Mouse (Mus musculus) intestine, embryonic 15.5 days (tissue): ENCODE measurements around the gene Clpsl2. TPM values are rescaled to one million over a fixed set of nuclear protein-coding genes. Genes with fewer than 3 reads are reported as not detected.

Experiments
- ATAC-seq: fragments of 200-750 bp; cut with Nextera tagmentation; 2 replicates; pipeline ENCODE4 v1.8.0; 2017; ENCODE audit warnings: moderate TSS enrichment, moderate library complexity
- H3K27ac ChIP-seq: fragments of 300-500 bp; sonication (generic); 2 replicates; pipeline ENCODE4 v1.5.1; 2015; ENCODE audit warnings: mild to moderate bottlenecking, inconsistent platforms
- H3K27me3 ChIP-seq: fragments of 300-500 bp; sonication (generic); replicated peaks from 2 replicates; pipeline ENCODE4 v1.6.1; 2015; ENCODE audit warnings: inconsistent platforms
- H3K36me3 ChIP-seq: fragments of 300-500 bp; sonication (generic); 2 replicates; pipeline ENCODE4 v1.6.1; 2015; ENCODE audit warnings: inconsistent platforms
- H3K4me1 ChIP-seq: fragments of 300-500 bp; sonication (generic); replicated peaks from 2 replicates; pipeline ENCODE4 v1.6.1; 2015; ENCODE audit warnings: inconsistent platforms
- H3K4me2 ChIP-seq: fragments of 300-500 bp; sonication (generic); replicated peaks from 2 replicates; pipeline ENCODE4 v1.6.1; 2015; ENCODE audit warnings: mild to moderate bottlenecking, inconsistent platforms
- H3K4me3 ChIP-seq: fragments of 300-500 bp; sonication (generic); replicated peaks from 2 replicates; pipeline ENCODE4 v1.5.1; 2015; ENCODE audit warnings: inconsistent platforms
- H3K9ac ChIP-seq: fragments of 300-500 bp; sonication (generic); 2 replicates; pipeline ENCODE4 v1.6.1; 2015; ENCODE audit warnings: inconsistent platforms
- H3K9me3 ChIP-seq: fragments of 300-500 bp; sonication (generic); 2 replicates; pipeline ENCODE4 v1.6.1; 2016; ENCODE audit warnings: inconsistent platforms
- WGBS: fragments of 180-500 bp; shearing (Covaris S2); methylation state at CpG from one replicate; pipeline ENCODE4 v1.1.7; 2015; 5-methylcytosine and 5-hydroxymethylcytosine counted together
- polyA plus RNA-seq: library from polyadenylated mRNA; unstranded; fragments of >200 nt; fragmentation: Nextera tagmentation; extraction: Ambion mirVana; gene quantifications from 2 replicates; pipeline ENCODE4 v1.2.1, GENCODE M21; 2015

The Clpsl2 gene
- polyA plus RNA-seq, 1 experiment from 2014 or later = not detected

GRCm38 (mm10) chr17:28523355-28524008 lies 25.7 kb upstream of the Clpsl2 start:
- Histone ChIP-seq H3K27ac (peak overlapping the region; percentile 92), H3K4me2 (peak overlapping the region; percentile 99), H3K9me3 (no peaks in the 10 kb centered on the region), H3K4me3 (peak overlapping the region; percentile 69), H3K4me1 (peaks cover 27% of the 10 kb centered on the region), H3K9ac (peak overlapping the region; percentile 54), H3K36me3 (no peaks in the 10 kb centered on the region), H3K27me3 (no peaks in the 10 kb centered on the region)
- 12% methylated on average over 28 of the region's 28 CpGs for WGBS
- ATAC-seq = no peak

GRCm38 (mm10) chr17:28524009-28524695 lies 25.1 kb upstream of the Clpsl2 start:
- H3K4me3 ChIP-seq = 0 out of 2 replicates have a peak overlapping the region, but pooled peaks have one; percentile 69
- no peaks in the 10 kb centered on the region for H3K9me3 ChIP-seq
- peaks cover 20% of the 10 kb centered on the region for H3K4me1 ChIP-seq
- H3K9ac ChIP-seq = no peak overlapping the region
- no peaks in the 10 kb centered on the region for H3K36me3 ChIP-seq
- H3K4me2 ChIP-seq = peak overlapping the region; percentile 99
- WGBS = 83% methylated on average over 23 of the region's 23 CpGs
- ATAC-seq = no peak
- no peak overlapping the region for H3K27ac ChIP-seq
- H3K27me3 ChIP-seq = no peaks in the 10 kb centered on the region

GRCm38 (mm10) chr17:28524831-28525430 lies 24.3 kb upstream of the Clpsl2 start:
- H3K36me3 ChIP-seq = no peaks in the 10 kb centered on the region
- no peak overlapping the region for H3K4me3 ChIP-seq
- no peak for ATAC-seq
- no peak overlapping the region for H3K27ac ChIP-seq
- H3K9me3 ChIP-seq = no peaks in the 10 kb centered on the region
- 71% methylated on average over 4 of the region's 4 CpGs for WGBS
- H3K4me1 ChIP-seq = peaks cover 19% of the 10 kb centered on the region
- H3K9ac ChIP-seq = no peak overlapping the region
- H3K27me3 ChIP-seq = no peaks in the 10 kb centered on the region
- no peak overlapping the region for H3K4me2 ChIP-seq

- Histone ChIP-seq H3K27ac (0 out of 2 replicates have a peak overlapping the region, but pooled peaks have one; percentile 22), H3K9ac (no peak overlapping the region), H3K9me3 (no peaks in the 10 kb centered on the region), H3K4me2 (peak overlapping the region; percentile 44), H3K27me3 (peaks cover 3% of the 10 kb centered on the region; the same call in 1 of the 2 replicates), H3K4me1 (peaks cover 20% of the 10 kb centered on the region), H3K36me3 (no peaks in the 10 kb centered on the region), H3K4me3 (0 out of 2 replicates have a peak overlapping the region, but pooled peaks have one; percentile 9)
- 28% methylated on average over 12 of the region's 12 CpGs for WGBS
- no peak for ATAC-seq
These were observed 21.8 kb upstream of the Clpsl2 start for GRCm38 (mm10) chr17:28527184-28528042.

DNA sequence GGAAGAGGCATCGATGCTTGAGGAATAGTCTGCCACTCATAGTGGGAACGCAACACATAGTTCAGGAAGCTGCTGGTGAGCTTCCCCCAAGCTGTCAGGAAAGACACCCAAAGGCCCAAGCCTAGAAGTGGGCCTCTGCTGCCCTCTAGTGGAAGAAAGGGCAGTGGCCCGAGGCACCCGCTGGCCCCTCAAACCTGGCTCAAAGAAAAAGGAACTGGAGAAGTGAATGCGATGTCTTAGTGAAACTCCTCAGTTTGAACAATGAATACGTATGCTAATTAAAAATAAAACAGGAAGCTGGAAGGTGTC lies 21.2 kb upstream of the Clpsl2 start:
- ATAC-seq = 0 out of 2 replicates have a peak, but pooled peaks have one; percentile 21
- H3K27ac ChIP-seq = 0 out of 2 replicates have a peak overlapping the region, but pooled peaks have one; percentile 22
- H3K9ac ChIP-seq = no peak overlapping the region
- H3K4me3 ChIP-seq = 0 out of 2 replicates have a peak overlapping the region, but pooled peaks have one; percentile 9
- H3K4me2 ChIP-seq = peak overlapping the region; percentile 44
- peaks cover 20% of the 10 kb centered on the region for H3K4me1 ChIP-seq
- H3K36me3 ChIP-seq = no peaks in the 10 kb centered on the region
- no peaks in the 10 kb centered on the region for H3K9me3 ChIP-seq
- WGBS = 3% methylated on average over 6 of the region's 6 CpGs
- H3K27me3 ChIP-seq = peaks cover 3% of the 10 kb centered on the region; the same call in 1 of the 2 replicates

DNA sequence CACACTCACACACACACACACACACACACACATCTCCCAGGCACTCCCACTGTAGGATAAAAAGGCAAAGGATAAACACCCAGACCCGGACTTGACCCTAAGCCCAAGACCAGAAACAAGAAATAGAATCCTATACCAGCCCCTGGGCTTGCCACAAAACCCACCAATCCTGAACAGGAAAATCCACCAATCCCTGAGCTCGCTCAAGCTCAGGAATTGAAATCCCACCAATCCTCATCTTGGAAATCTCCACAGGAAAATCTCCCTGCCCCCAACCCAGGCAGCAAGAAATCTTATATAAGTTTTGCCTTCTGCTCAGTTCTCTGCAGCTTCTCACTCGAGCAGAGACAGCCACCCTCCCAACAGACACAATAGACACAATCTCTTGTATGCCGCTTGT lies 20.1 kb upstream of the Clpsl2 start:
- Histone ChIP-seq H3K27me3 (peaks cover 3% of the 10 kb centered on the region; the same call in 1 of the 2 replicates), H3K4me3 (no peak overlapping the region), H3K36me3 (no peaks in the 10 kb centered on the region), H3K27ac (no peak overlapping the region), H3K9me3 (no peaks in the 10 kb centered on the region), H3K4me1 (peaks cover 14% of the 10 kb centered on the region), H3K4me2 (no peak overlapping the region), H3K9ac (no peak overlapping the region)
- ATAC-seq = no peak
- 69% methylated on average over 4 of the region's 4 CpGs for WGBS

- H3K27me3 ChIP-seq = peaks cover 3% of the 10 kb centered on the region; the same call in 1 of the 2 replicates
- 79% methylated on average over 6 of the region's 6 CpGs for WGBS
- H3K4me1 ChIP-seq = peaks cover 14% of the 10 kb centered on the region
- no peaks in the 10 kb centered on the region for H3K36me3 ChIP-seq
- no peak for ATAC-seq
- H3K9ac ChIP-seq = no peak within 1 kb of the TSS
- no peak within 1 kb of the TSS for H3K27ac ChIP-seq
- H3K4me3 ChIP-seq = no peak within 1 kb of the TSS
- H3K4me2 ChIP-seq = no peak within 1 kb of the TSS
- H3K9me3 ChIP-seq = no peaks in the 10 kb centered on the region
These were observed 18.7 kb upstream of the Clpsl2 start, which contains the start of gene Armc12 for GRCm38 (mm10) chr17:28530506-28530905. TSS of gene Armc12 (plus strand) at chr17:28530806.

- H3K27ac ChIP-seq = no peak overlapping the region
- H3K27me3 ChIP-seq = peaks cover 3% of the 10 kb centered on the region; the same call in 1 of the 2 replicates
- no peak overlapping the region for H3K4me3 ChIP-seq
- WGBS = 18% methylated on average over 18 of the region's 18 CpGs
- H3K9ac ChIP-seq = no peak overlapping the region
- H3K9me3 ChIP-seq = no peaks in the 10 kb centered on the region
- peaks cover 14% of the 10 kb centered on the region for H3K4me1 ChIP-seq
- 0 out of 2 replicates have a peak, but pooled peaks have one; percentile 28 for ATAC-seq
- no peaks in the 10 kb centered on the region for H3K36me3 ChIP-seq
- peak overlapping the region; percentile 28; the same call in 1 of the 2 replicates for H3K4me2 ChIP-seq
These were observed 17.3 kb upstream of the Clpsl2 start for GRCm38 (mm10) chr17:28531946-28532345.

- WGBS = 82% methylated on average over 7 of the region's 7 CpGs
- Histone ChIP-seq H3K4me3 (no peak overlapping the region), H3K4me1 (peaks cover 9% of the 10 kb centered on the region), H3K9ac (no peak overlapping the region), H3K27me3 (peaks cover 3% of the 10 kb centered on the region; the same call in 1 of the 2 replicates), H3K36me3 (no peaks in the 10 kb centered on the region), H3K27ac (no peak overlapping the region), H3K9me3 (no peaks in the 10 kb centered on the region), H3K4me2 (no peak overlapping the region)
- no peak for ATAC-seq
These were observed 16.7 kb upstream of the Clpsl2 start for GRCm38 (mm10) chr17:28532557-28532956.

- Histone ChIP-seq H3K4me3 (no peak overlapping the region), H3K27ac (no peak overlapping the region), H3K9ac (no peak overlapping the region), H3K4me2 (no peak overlapping the region), H3K36me3 (no peaks in the 10 kb centered on the region), H3K27me3 (peaks cover 3% of the 10 kb centered on the region; the same call in 1 of the 2 replicates), H3K9me3 (no peaks in the 10 kb centered on the region), H3K4me1 (peaks cover 6% of the 10 kb centered on the region)
- no peak for ATAC-seq
- WGBS = 87% methylated on average over 13 of the region's 13 CpGs
These were observed 15.9 kb upstream of the Clpsl2 start for GRCm38 (mm10) chr17:28533327-28533726.

DNA sequence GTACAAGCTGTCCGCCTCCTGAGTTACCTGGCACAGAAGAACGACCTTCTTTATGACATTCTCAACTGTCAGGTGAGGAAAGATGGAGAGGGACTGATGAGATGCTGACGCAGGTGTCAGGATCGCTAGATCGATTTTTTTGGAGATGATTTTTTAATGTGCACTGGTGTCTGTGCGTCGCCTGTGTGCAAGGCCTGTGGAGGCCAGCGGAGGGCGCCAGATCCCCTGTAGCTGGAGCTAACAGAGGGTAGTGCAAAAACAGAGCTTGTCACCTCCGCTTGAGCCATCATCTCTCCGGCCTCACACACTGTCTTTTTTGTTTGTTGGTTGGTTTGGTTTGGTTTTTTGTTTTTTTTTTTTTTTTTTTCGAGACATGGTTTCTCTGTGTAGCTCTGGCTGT lies 11.3 kb upstream of the Clpsl2 start:
- Histone ChIP-seq H3K9me3 (no peaks in the 10 kb centered on the region), H3K4me2 (no peak overlapping the region), H3K27me3 (no peaks in the 10 kb centered on the region), H3K4me1 (no peaks in the 10 kb centered on the region), H3K36me3 (no peaks in the 10 kb centered on the region), H3K4me3 (no peak overlapping the region), H3K27ac (no peak overlapping the region), H3K9ac (no peak overlapping the region)
- 50% methylated on average over 12 of the region's 12 CpGs for WGBS
- ATAC-seq = no peak
